Mouse (Mus musculus): ENCODE results near the gene Gtf2ird2. TPM values are rescaled to one million over a fixed set of nuclear protein-coding genes. Genes with fewer than 3 reads are reported as not detected.

Gtf2ird2 gene
- polyA plus RNA-seq, 1 experiment from 2014 or later = 6.5 TPM

DNA sequence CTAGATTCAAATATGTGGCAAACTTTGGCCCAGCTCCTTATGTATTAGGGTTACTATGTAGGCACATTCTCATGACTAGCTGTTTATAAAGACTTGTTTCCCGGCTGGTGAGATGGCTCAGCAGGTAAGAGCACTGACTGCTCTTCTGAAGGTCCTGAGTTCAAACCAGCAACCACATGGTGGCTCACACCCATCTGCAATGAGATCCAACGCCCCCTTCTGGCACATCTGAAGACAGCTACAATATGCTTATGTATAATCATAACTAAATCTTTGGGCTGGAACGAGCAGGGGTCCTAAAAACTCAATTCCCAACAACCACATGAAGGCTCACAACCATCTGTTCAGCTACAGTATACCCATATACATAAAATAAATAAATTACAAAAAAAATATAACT, 70.0 kb downstream of the Gtf2ird2 start:
- Histone ChIP-seq H3K36me3 (ENCODE audit: control insufficient read depth, insufficient read depth, low read length) (peaks cover 73% of the 10 kb centered on the region), H3K9me3 (replicated peaks; ENCODE audit: control insufficient read depth, low read length) (no peaks in the 10 kb centered on the region), H3K4me1 (ENCODE audit: control insufficient read depth, insufficient read depth, low read length) (no peaks in the 10 kb centered on the region), H3K27ac (ENCODE audit: low read depth, low read length) (no peak overlapping the region), H3K9ac (ENCODE audit: low read depth, low read length) (no peak overlapping the region), H3K4me3 (ENCODE audit: low read depth, low read length) (no peak overlapping the region), H3K4me2 (no peak overlapping the region), H3K27me3 (ENCODE audit: control insufficient read depth, insufficient read depth, low read length) (no peaks in the 10 kb centered on the region)
- WGBS (ENCODE audit: insufficient replicate concordance) = 73% methylated on average over 3 of the region's 3 CpGs
- ATAC-seq (replicated peaks; ENCODE audit: insufficient number of reproducible peaks, low FRiP score, low TSS enrichment) = no peak

DNA sequence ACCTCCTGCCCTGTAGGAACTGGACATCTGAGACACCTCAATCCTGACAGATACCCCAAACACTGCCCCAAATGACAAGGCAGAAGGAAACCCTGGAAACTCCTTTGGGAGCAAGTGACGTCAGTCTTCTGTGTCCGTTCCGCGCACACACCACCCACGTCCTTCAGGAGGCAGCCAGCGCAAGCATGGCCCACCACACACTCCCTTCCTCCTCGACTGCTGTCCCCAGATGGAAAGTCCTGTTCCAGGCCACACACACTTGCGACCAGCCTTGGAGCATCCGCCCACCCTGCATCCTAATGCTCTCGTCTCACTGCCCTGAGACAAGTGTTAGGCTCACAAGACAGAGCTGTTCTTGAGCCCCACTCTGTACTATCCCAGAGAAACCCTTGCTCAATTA, 71.5 kb downstream of the Gtf2ird2 start:
- Histone ChIP-seq H3K9ac (ENCODE audit: low read depth, low read length) (no peak overlapping the region), H3K27ac (ENCODE audit: low read depth, low read length) (no peak overlapping the region), H3K9me3 (replicated peaks; ENCODE audit: control insufficient read depth, low read length) (no peaks in the 10 kb centered on the region), H3K4me1 (ENCODE audit: control insufficient read depth, insufficient read depth, low read length) (no peaks in the 10 kb centered on the region), H3K27me3 (ENCODE audit: control insufficient read depth, insufficient read depth, low read length) (no peaks in the 10 kb centered on the region), H3K36me3 (ENCODE audit: control insufficient read depth, insufficient read depth, low read length) (peaks cover 74% of the 10 kb centered on the region), H3K4me2 (no peak overlapping the region), H3K4me3 (ENCODE audit: low read depth, low read length) (no peak overlapping the region)
- 95% methylated on average over 10 of the region's 10 CpGs for WGBS (ENCODE audit: insufficient replicate concordance)
- no peak for ATAC-seq (replicated peaks; ENCODE audit: insufficient number of reproducible peaks, low FRiP score, low TSS enrichment)

GRCm38 (mm10) chr5:134257349-134258031, 73.7 kb downstream of the Gtf2ird2 start:
- Histone ChIP-seq H3K4me1 (ENCODE audit: control insufficient read depth, insufficient read depth, low read length) (no peaks in the 10 kb centered on the region), H3K27ac (ENCODE audit: low read depth, low read length) (no peak overlapping the region; the same call in 1 of the 2 replicates), H3K4me2 (no peak overlapping the region), H3K27me3 (ENCODE audit: control insufficient read depth, insufficient read depth, low read length) (no peaks in the 10 kb centered on the region), H3K9ac (ENCODE audit: low read depth, low read length) (no peak overlapping the region), H3K36me3 (ENCODE audit: control insufficient read depth, insufficient read depth, low read length) (peaks cover 75% of the 10 kb centered on the region), H3K4me3 (ENCODE audit: low read depth, low read length) (no peak overlapping the region), H3K9me3 (replicated peaks; ENCODE audit: control insufficient read depth, low read length) (no peaks in the 10 kb centered on the region)
- 82% methylated on average over 13 of the region's 13 CpGs for WGBS (ENCODE audit: insufficient replicate concordance)
- no peak; the same call in 1 of the 2 replicates for ATAC-seq (replicated peaks; ENCODE audit: insufficient number of reproducible peaks, low FRiP score, low TSS enrichment)

GRCm38 (mm10) chr5:134258395-134258794, 74.6 kb downstream of the Gtf2ird2 start:
- Histone ChIP-seq H3K9ac (ENCODE audit: low read depth, low read length) (no peak overlapping the region), H3K9me3 (replicated peaks; ENCODE audit: control insufficient read depth, low read length) (no peaks in the 10 kb centered on the region), H3K4me1 (ENCODE audit: control insufficient read depth, insufficient read depth, low read length) (no peaks in the 10 kb centered on the region), H3K27ac (ENCODE audit: low read depth, low read length) (no peak overlapping the region), H3K36me3 (ENCODE audit: control insufficient read depth, insufficient read depth, low read length) (peaks cover 76% of the 10 kb centered on the region), H3K27me3 (ENCODE audit: control insufficient read depth, insufficient read depth, low read length) (no peaks in the 10 kb centered on the region), H3K4me2 (no peak overlapping the region), H3K4me3 (ENCODE audit: low read depth, low read length) (no peak overlapping the region)
- ATAC-seq (replicated peaks; ENCODE audit: insufficient number of reproducible peaks, low FRiP score, low TSS enrichment) = no peak
- 84% methylated on average over 4 of the region's 4 CpGs for WGBS (ENCODE audit: insufficient replicate concordance)

- H3K27me3 ChIP-seq (ENCODE audit: control insufficient read depth, insufficient read depth, low read length) = no peaks in the 10 kb centered on the region
- ATAC-seq (replicated peaks; ENCODE audit: insufficient number of reproducible peaks, low FRiP score, low TSS enrichment) = no peak
- peaks cover 77% of the 10 kb centered on the region for H3K36me3 ChIP-seq (ENCODE audit: control insufficient read depth, insufficient read depth, low read length)
- H3K4me2 ChIP-seq = no peak overlapping the region
- H3K4me1 ChIP-seq (ENCODE audit: control insufficient read depth, insufficient read depth, low read length) = no peaks in the 10 kb centered on the region
- 95% methylated on average over 2 of the region's 2 CpGs for WGBS (ENCODE audit: insufficient replicate concordance)
- H3K9ac ChIP-seq (ENCODE audit: low read depth, low read length) = no peak overlapping the region
- no peak overlapping the region for H3K4me3 ChIP-seq (ENCODE audit: low read depth, low read length)
- no peaks in the 10 kb centered on the region for H3K9me3 ChIP-seq (replicated peaks; ENCODE audit: control insufficient read depth, low read length)
- no peak overlapping the region for H3K27ac ChIP-seq (ENCODE audit: low read depth, low read length)
These were observed 75.1 kb downstream of the Gtf2ird2 start for GRCm38 (mm10) chr5:134258934-134259333.

DNA sequence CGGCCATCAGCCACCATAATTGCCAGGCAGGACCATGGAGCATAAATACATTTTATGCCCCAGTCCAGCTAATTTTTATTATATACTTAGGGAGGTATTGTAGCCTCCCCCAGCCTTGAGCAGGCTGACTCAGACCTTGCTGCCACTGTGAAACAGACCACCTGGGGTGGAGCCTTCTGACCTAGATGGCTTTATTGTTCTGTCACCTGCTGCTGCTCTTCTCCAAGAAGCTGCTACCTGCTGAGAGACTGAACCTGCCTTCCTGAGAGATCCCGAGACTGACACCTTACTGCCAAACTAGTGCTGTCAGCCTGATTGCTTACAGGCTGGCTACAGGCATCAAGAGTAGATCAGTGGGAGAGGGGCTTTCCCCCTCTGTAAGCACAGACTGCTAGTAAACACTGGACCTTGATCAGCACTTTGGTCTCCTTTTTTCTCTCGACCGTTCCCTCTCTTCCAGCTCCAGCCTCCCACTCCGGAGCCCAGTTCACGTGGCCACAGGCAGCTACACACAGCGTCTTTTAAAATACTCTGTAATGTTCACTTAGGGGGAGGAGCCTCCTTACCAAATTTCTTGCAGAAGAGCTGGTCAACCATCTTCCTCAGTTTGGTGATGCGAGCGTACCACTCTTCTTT, 76.3 kb downstream of the Gtf2ird2 start:
- Histone ChIP-seq H3K9ac (ENCODE audit: low read depth, low read length) (no peak overlapping the region), H3K4me1 (ENCODE audit: control insufficient read depth, insufficient read depth, low read length) (no peaks in the 10 kb centered on the region), H3K4me2 (no peak overlapping the region), H3K9me3 (replicated peaks; ENCODE audit: control insufficient read depth, low read length) (no peaks in the 10 kb centered on the region), H3K4me3 (ENCODE audit: low read depth, low read length) (no peak overlapping the region), H3K27me3 (ENCODE audit: control insufficient read depth, insufficient read depth, low read length) (no peaks in the 10 kb centered on the region), H3K36me3 (ENCODE audit: control insufficient read depth, insufficient read depth, low read length) (peaks cover 79% of the 10 kb centered on the region), H3K27ac (ENCODE audit: low read depth, low read length) (no peak overlapping the region)
- ATAC-seq (replicated peaks; ENCODE audit: insufficient number of reproducible peaks, low FRiP score, low TSS enrichment) = no peak
- 94% methylated on average over 9 of the region's 9 CpGs for WGBS (ENCODE audit: insufficient replicate concordance)

GRCm38 (mm10) chr5:134265890-134266289, 82.1 kb downstream of the Gtf2ird2 start:
- Histone ChIP-seq H3K36me3 (ENCODE audit: control insufficient read depth, insufficient read depth, low read length) (peaks cover 67% of the 10 kb centered on the region), H3K4me3 (ENCODE audit: low read depth, low read length) (no peak overlapping the region), H3K9ac (ENCODE audit: low read depth, low read length) (no peak overlapping the region), H3K4me2 (no peak overlapping the region), H3K4me1 (ENCODE audit: control insufficient read depth, insufficient read depth, low read length) (no peaks in the 10 kb centered on the region), H3K9me3 (replicated peaks; ENCODE audit: control insufficient read depth, low read length) (no peaks in the 10 kb centered on the region), H3K27ac (ENCODE audit: low read depth, low read length) (no peak overlapping the region), H3K27me3 (ENCODE audit: control insufficient read depth, insufficient read depth, low read length) (no peaks in the 10 kb centered on the region)
- 71% methylated on average over 2 of the region's 2 CpGs for WGBS (ENCODE audit: insufficient replicate concordance)
- no peak for ATAC-seq (replicated peaks; ENCODE audit: insufficient number of reproducible peaks, low FRiP score, low TSS enrichment)

GRCm38 (mm10) chr5:134266404-134266803, 82.6 kb downstream of the Gtf2ird2 start:
- Histone ChIP-seq H3K4me2 (no peak overlapping the region), H3K27me3 (ENCODE audit: control insufficient read depth, insufficient read depth, low read length) (no peaks in the 10 kb centered on the region), H3K9me3 (replicated peaks; ENCODE audit: control insufficient read depth, low read length) (no peaks in the 10 kb centered on the region), H3K4me3 (ENCODE audit: low read depth, low read length) (no peak overlapping the region), H3K36me3 (ENCODE audit: control insufficient read depth, insufficient read depth, low read length) (peaks cover 67% of the 10 kb centered on the region), H3K4me1 (ENCODE audit: control insufficient read depth, insufficient read depth, low read length) (no peaks in the 10 kb centered on the region), H3K9ac (ENCODE audit: low read depth, low read length) (no peak overlapping the region), H3K27ac (ENCODE audit: low read depth, low read length) (no peak overlapping the region)
- ATAC-seq (replicated peaks; ENCODE audit: insufficient number of reproducible peaks, low FRiP score, low TSS enrichment) = no peak
- 86% methylated on average over 18 of the region's 18 CpGs for WGBS (ENCODE audit: insufficient replicate concordance)

DNA sequence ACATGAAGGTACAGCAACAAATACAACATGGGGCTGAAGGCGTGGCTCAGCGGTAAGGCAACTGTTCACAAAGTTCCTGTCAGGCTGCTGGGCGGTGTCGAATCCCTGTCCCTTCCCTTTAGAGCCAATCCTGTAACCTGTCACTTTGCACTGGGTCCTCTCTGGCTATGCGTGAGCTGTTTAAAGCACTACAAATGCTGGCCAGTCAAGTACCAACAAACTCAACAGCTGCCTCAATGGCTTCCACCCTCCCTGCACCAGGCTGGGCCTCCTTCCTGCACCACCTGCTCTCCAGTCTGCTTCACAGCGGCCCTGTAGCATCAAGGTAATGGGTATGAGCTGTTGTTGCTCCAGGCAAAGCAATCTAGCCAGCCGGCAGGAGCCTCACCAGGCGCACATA, 84.9 kb downstream of the Gtf2ird2 start:
- no peaks in the 10 kb centered on the region for H3K27me3 ChIP-seq (ENCODE audit: control insufficient read depth, insufficient read depth, low read length)
- no peak overlapping the region for H3K4me3 ChIP-seq (ENCODE audit: low read depth, low read length)
- H3K4me1 ChIP-seq (ENCODE audit: control insufficient read depth, insufficient read depth, low read length) = no peaks in the 10 kb centered on the region
- no peak overlapping the region for H3K27ac ChIP-seq (ENCODE audit: low read depth, low read length)
- H3K9ac ChIP-seq (ENCODE audit: low read depth, low read length) = no peak overlapping the region
- 93% methylated on average over 8 of the region's 8 CpGs for WGBS (ENCODE audit: insufficient replicate concordance)
- H3K4me2 ChIP-seq = no peak overlapping the region
- no peaks in the 10 kb centered on the region for H3K9me3 ChIP-seq (replicated peaks; ENCODE audit: control insufficient read depth, low read length)
- H3K36me3 ChIP-seq (ENCODE audit: control insufficient read depth, insufficient read depth, low read length) = peaks cover 62% of the 10 kb centered on the region
- ATAC-seq (replicated peaks; ENCODE audit: insufficient number of reproducible peaks, low FRiP score, low TSS enrichment) = no peak
